Comparison of ENCODE assay signal across 8 mouse cellular contexts in the genomic region with DNA sequence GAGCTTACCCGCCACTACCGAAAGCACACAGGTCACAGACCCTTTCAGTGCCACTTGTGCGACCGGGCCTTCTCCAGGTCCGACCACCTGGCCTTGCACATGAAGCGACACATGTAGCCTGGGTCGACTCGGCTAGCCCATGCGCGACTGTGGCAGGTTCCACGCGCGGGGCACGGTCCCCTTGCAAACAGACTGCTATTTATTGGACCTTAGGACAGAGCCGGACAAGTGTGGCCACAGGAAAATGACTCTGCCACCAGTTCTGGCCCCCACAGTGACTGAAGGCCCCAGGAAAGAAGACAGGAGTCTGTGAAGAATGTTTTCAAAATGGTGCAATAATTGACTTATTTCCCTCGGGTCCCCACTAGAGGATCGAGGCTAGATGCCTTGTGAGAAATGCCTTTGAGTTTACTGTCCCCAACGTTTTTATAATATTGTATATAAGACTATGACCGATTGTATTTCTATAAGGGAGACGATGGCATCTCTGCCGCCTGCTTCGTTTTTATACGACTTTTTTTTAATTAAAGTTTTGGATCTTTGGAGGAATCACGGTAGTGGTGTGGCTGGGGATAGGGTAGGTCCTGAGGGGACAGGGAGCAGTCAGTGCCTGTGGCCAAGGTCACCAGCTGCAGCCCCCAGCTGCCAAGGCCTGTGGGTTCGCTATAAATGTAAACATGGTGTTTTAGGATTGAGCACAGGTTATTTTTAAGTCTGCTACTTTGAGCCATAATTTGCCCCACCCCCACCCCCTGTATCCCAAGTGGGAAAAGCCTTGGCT. TPM values are rescaled to one million over a fixed set of nuclear protein-coding genes. Genes with fewer than 3 reads are reported as not detected.
DNase-seq lines count a peak whose midpoint lies in the region; ATAC-seq and TF ChIP-seq lines count a peak whose summit lies in the region.

No protein-coding gene starts in this region.

- 0 out of 2 replicates have a peak, but pooled peaks have one; percentile 16 for TF ChIP-seq EP300 in heart, adult 2 months (IDR thresholded peaks at IDR 0.05; ENCODE audit: insufficient read depth, low read depth, low read length)
- no peak for TF ChIP-seq EP300 in ES-Bruce4 (IDR thresholded peaks at IDR 0.05; ENCODE audit: insufficient read depth, low read depth, low read length)

- no peak; the same call in 1 of the 2 replicates for TF ChIP-seq POLR2A in heart, adult 2 months (IDR thresholded peaks at IDR 0.05; ENCODE audit: insufficient read depth, low read depth, low read length)
- no peak for TF ChIP-seq POLR2A in ES-Bruce4 (IDR thresholded peaks at IDR 0.05; ENCODE audit: insufficient read depth, low read length)

- H3K27ac ChIP-seq in heart, adult 2 months, result peak overlapping the region; percentile 91
- H3K27ac ChIP-seq in ES-Bruce4 (ENCODE audit: insufficient read depth, low read length), result peak overlapping the region; percentile 75; the same call in 1 of the 2 replicates
- no peak overlapping the region for H3K27ac ChIP-seq in hindbrain, embryonic 15.5 days (replicated peaks)

- DNase-seq in heart, adult 2 months, result no peak
- DNase-seq in heart, postnatal 25 days (ENCODE audit: low spot score), result no peak
- peak; percentile 37 for DNase-seq in lung, postnatal 36 days
- DNase-seq in cerebellum, adult 11-12 months, result no peak

- H3K4me3 ChIP-seq in heart, adult 2 months, result peak overlapping the region; percentile 93
- peak overlapping the region; percentile 78 for H3K4me3 ChIP-seq in ES-Bruce4 (ENCODE audit: low read depth, low read length)
- peak overlapping the region; percentile 58 for H3K4me3 ChIP-seq in hindbrain, embryonic 15.5 days

- no peak for TF ChIP-seq CTCF in heart, adult 2 months (IDR thresholded peaks at IDR 0.05)
- TF ChIP-seq CTCF in ES-Bruce4 (IDR thresholded peaks at IDR 0.05; ENCODE audit: low read depth, low read length), result no peak

- no peaks in the 10 kb centered on the region for H3K27me3 ChIP-seq in heart, adult 2 months (ENCODE audit: control insufficient read depth, insufficient read depth, low read length)
- H3K27me3 ChIP-seq in ES-Bruce4 (ENCODE audit: control insufficient read depth, insufficient read depth, low read length, poor library complexity, severe bottlenecking), result no peaks in the 10 kb centered on the region
- H3K27me3 ChIP-seq in hindbrain, embryonic 15.5 days, result peaks cover 36% of the 10 kb centered on the region

- H3K9me3 ChIP-seq in ES-Bruce4 (replicated peaks; ENCODE audit: control insufficient read depth, insufficient read depth, low read length, poor library complexity, severe bottlenecking), result no peaks in the 10 kb centered on the region
- no peaks in the 10 kb centered on the region for H3K9me3 ChIP-seq in hindbrain, embryonic 15.5 days

- intact Hi-C loops in heart, adult 2 months (cut with DNase I), result loop anchor here (1.0 kb wide), 1 partner anchor 44 kb away; no protein-coding TSS in a partner anchor
- intact Hi-C loops in heart, postnatal 25 days (cut with DNase I), result loop anchor here (2.0 to 5.0 kb wide), 2 partner anchors 24 to 54 kb away; no protein-coding TSS in a partner anchor

- peak overlapping the region; percentile 91; the same call in 1 of the 2 replicates for H3K4me2 ChIP-seq in hindbrain, embryonic 15.5 days

- H3K36me3 ChIP-seq in heart, adult 2 months (ENCODE audit: control insufficient read depth, insufficient read depth, low read length), result peaks cover 11% of the 10 kb centered on the region
- peaks cover 33% of the 10 kb centered on the region for H3K36me3 ChIP-seq in ES-Bruce4 (ENCODE audit: control insufficient read depth, insufficient read depth, low read length, poor library complexity, severe bottlenecking)
- no peaks in the 10 kb centered on the region for H3K36me3 ChIP-seq in hindbrain, embryonic 15.5 days

- peaks cover 5% of the 10 kb centered on the region for H3K79me2 ChIP-seq in heart, adult 2 months (replicated peaks; ENCODE audit: control insufficient read depth, insufficient read depth, low read length)

- peak overlapping the region; percentile 83 for H3K9ac ChIP-seq in heart, adult 2 months (ENCODE audit: low read depth, low read length)
- peak overlapping the region; percentile 97 for H3K9ac ChIP-seq in ES-Bruce4 (ENCODE audit: low read depth, poor library complexity, severe bottlenecking)
- H3K9ac ChIP-seq in hindbrain, embryonic 15.5 days, result no peak overlapping the region

- WGBS in heart, adult 2 months, result 28% methylated on average over 25 of the region's 25 CpGs
- WGBS in hindbrain, embryonic 15.5 days, result 65% methylated on average over 25 of the region's 25 CpGs

- peaks cover 15% of the 10 kb centered on the region for H3K4me1 ChIP-seq in heart, adult 2 months (ENCODE audit: control insufficient read depth, insufficient read depth, low read length)
- H3K4me1 ChIP-seq in ES-Bruce4 (ENCODE audit: control insufficient read depth, insufficient read depth, low read length), result peaks cover 10% of the 10 kb centered on the region
- peaks cover 24% of the 10 kb centered on the region for H3K4me1 ChIP-seq in hindbrain, embryonic 15.5 days (replicated peaks)

- ATAC-seq in hindbrain, embryonic 15.5 days (ENCODE audit: low FRiP score, low read depth), result no peak
- ATAC-seq in activated CD4-positive, CD25-positive, alpha-beta regulatory T cell, adult 4 months, result no peak
- no peak for ATAC-seq in granulocyte monocyte progenitor cell, adult 5-6 weeks (replicated peaks; ENCODE audit: poor library complexity, severe bottlenecking)

RNA-seq across cellular contexts. Expression of a gene that starts 2.2 kb away (rescaled TPM):
- total RNA-seq in heart, adult 2 months (2021), result 10 to 100 TPM; 76.0 to 92.7 TPM
- 21.1 and 42.6 TPM in 2 replicates for polyA plus RNA-seq in heart, adult 2 months (2012; rRNA removed)
- total RNA-seq in heart, postnatal 25 days (2021), result 10 to 100 TPM; 48.2 to 62.5 TPM
- polyA plus RNA-seq in ES-Bruce4 (2011; ENCODE audit: insufficient read depth, insufficient read length, low read depth, missing spikeins), result 44.7 and 47.0 TPM in 2 replicates
- 6.4 and 6.9 TPM in 2 replicates for polyA plus RNA-seq in hindbrain, embryonic 15.5 days (2015; fragmentation: Nextera tagmentation; extraction: Ambion mirVana)
- 10 to 100 TPM; 27.6 to 39.0 TPM for polyA plus RNA-seq in activated CD4-positive, CD25-positive, alpha-beta regulatory T cell, adult 4 months (2017; shearing (Covaris generic))
- total RNA-seq in granulocyte monocyte progenitor cell, adult 5-6 weeks (2014; fragmentation: Nextera tagmentation), result 1.9 and 5.5 TPM in 2 replicates
- 2.8 and 3.2 TPM in 2 replicates for total RNA-seq in granulocyte monocyte progenitor cell, adult 5-6 weeks (2017)

RNA-seq across cellular contexts. Expression of a gene that starts 15.9 kb away (rescaled TPM):
- 1 to 10 TPM; 6.7 to 8.5 TPM for total RNA-seq in heart, adult 2 months (2021)
- polyA plus RNA-seq in heart, adult 2 months (2012; rRNA removed), result 1.1 and 2.9 TPM in 2 replicates
- 10 to 100 TPM in 1 of 2 experiments, 1 to 10 TPM in 1; 7.6 to 10.1 TPM for total RNA-seq in heart, postnatal 25 days (2021)
- 2.3 and 4.5 TPM in 2 replicates for polyA plus RNA-seq in ES-Bruce4 (2011; ENCODE audit: insufficient read depth, insufficient read length, low read depth, missing spikeins)
- polyA plus RNA-seq in hindbrain, embryonic 15.5 days (2015; fragmentation: Nextera tagmentation; extraction: Ambion mirVana), result 9.8 and 12.5 TPM in 2 replicates
- polyA plus RNA-seq in activated CD4-positive, CD25-positive, alpha-beta regulatory T cell, adult 4 months (2017; shearing (Covaris generic)), result 10 to 100 TPM; 25.8 to 62.2 TPM
- total RNA-seq in granulocyte monocyte progenitor cell, adult 5-6 weeks (2014; fragmentation: Nextera tagmentation), result 29.7 and 33.2 TPM in 2 replicates
- total RNA-seq in granulocyte monocyte progenitor cell, adult 5-6 weeks (2017), result 67.4 and 74.9 TPM in 2 replicates
